Mouse (Mus musculus) left cerebral cortex, postnatal 36 days (tissue): Measurements from ENCODE around the gene Slc13a2. TPM values are rescaled to one million over a fixed set of nuclear protein-coding genes. Genes with fewer than 3 reads are reported as not detected.

Source experiments
- DNase-seq, 2 experiments: peaks; one replicate each; pipeline ENCODE4 v3.0.0; 2021 to 2022; ENCODE audit warnings: low spot score in 2 of 2, mixed read lengths in 1 of 2
- intact Hi-C: fragments of 180-260 bp; cut with DNase I; formaldehyde crosslinking; loops from one replicate; pipeline ENCODE4 v1.15.1; 2025
- total RNA-seq, 2 experiments: library from RNA; stranded (reverse); gene quantifications; 2 replicates each; pipeline ENCODE4 v1.2.3; 2021

Gene Slc13a2
- total RNA-seq, 2 experiments from 2014 or later: not detected

DNA sequence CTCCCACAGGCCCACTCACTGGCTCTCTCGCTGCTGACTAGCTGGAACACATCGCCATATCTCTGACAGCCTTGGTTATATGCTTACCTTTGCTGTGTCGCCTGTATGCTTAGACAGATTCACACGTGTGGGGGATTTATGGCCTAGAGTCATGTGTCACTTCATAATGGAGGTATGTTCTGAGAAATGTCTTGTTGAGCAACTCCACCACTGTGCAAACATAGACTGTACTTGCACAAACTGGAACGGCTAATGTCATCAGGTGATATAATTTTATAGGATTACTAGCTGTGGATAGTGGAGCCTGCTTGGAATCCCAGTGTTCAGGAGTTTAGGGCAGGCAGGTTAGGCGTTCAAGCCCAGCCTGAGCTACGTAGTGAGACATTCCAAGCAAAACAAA lies 15.2 kb upstream of the Slc13a2 start:
- DNase-seq: no peak
- intact Hi-C loops: no loop called here

DNA sequence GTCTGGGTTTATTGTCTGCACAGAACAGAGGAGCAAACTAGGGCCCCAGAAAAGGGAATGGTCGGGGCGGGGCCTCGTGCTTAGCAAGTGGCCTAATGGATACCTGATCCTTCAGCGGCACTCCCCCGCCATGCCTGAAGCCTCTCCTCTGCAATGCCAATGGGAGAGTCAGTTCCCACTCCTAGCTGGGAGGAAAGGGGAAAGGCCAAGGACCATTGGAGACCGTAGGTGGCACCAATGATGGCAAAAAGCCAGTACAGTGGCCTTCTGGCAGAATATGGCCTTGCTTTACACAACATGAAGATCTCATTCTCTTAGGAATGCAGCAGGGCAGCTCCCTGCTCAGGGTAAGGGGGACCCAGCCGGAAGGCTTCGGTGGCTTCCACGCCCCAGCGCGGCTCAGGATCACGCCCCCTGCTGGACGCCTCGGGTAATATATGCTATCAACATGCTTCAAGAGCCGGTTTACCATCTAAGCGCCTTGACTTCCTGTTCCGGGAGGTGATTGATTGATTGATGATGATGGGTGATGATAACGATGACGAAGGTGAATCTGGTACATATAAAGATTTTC lies 13.8 kb upstream of the Slc13a2 start:
- intact Hi-C loops: no loop called here
- no peak for DNase-seq

DNA sequence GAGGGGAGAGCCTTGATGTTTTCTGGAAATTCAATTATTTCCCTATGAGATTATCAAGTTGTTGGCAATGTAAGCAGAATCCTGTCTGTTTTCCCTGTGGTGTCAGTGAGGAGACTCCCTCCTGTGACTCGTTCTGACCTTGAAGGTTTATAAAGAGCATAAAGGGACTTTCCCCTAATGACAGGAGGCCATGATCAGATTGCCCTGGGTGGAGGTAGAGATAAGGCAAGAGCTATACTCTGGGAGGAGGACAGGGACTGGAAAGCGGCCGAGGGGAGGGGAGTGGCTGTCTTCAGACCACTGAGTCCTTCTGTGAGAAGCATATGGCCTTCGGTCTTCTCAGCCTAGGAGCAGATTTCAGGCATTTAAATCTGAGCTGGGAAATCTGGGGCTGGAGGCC lies 12.0 kb upstream of the Slc13a2 start:
- intact Hi-C loops: no loop called here
- DNase-seq: no peak

DNA sequence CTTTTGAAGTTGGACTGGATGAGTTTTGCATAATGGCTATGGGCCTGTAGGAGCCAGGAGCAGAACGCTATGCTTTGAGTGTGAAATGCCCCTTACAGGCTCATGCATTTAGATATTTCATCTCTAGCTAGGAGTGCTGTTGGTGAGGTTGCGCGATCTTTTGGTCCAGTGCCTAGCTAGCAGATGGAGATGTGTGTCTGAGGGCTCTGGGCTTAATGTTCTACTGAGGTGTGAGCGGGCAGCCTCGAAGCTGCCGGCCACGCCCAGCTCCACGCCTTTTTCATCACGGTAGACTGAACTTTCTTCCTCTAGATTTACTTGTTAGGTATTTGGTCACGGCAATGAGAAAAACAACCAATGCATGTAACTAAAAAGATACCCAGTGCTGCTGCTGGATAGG lies 9.2 kb upstream of the Slc13a2 start:
- intact Hi-C loops: no loop called here
- no peak for DNase-seq

DNA sequence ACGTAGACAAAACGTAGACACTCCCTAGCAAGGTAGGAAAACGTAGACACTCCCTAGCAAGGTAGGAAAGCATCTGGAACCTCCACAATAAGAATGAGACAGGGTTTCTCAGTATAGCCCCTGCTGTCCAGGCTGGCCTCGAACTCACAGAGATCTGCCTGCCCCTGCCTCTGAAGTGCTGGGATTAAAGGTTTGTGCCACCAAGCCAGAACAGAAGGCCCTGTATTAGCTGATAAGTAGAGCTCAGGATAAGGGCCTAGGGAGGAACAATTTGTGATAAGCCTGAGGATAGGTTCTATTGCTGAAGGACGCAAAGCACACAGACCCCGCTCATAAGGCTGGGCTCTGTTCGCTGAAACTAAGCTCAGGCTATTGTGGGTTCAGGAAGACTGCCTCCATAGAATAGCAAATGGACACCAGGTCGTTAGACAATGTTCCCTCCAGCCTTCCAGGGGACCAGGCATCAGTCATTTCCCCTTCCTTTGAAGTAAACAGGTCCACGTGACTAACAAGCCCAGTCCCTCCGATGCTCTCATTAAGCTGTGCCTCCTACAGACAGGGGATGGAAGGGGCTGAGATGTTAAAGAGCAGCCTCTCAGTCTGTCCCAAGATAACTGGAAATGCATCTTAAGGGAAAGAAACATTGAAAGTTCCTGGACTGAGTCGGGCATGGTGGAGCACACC lies 8.3 kb upstream of the Slc13a2 start:
- intact Hi-C loops: no loop called here
- DNase-seq: no peak

DNA sequence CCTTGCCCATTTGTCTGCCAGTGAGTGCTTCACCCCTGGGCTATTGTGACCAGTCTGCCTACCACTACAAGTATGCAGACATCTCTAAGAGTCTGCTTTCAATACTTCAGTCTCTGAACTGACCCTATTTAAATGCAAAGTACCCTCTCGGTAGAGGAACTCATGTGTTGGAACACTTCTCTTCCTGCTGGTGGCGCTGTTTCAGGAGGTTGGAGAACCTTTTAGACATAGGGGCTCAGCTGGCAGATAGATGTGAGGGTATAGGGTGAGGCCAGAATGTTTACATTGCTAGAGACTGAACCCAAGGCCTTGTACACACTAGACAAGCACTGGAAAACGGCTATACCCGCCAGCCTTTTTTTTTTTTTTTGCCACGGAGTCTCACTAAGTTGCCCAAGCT lies 6.3 kb upstream of the Slc13a2 start:
- intact Hi-C loops: no loop called here
- no peak for DNase-seq

DNA sequence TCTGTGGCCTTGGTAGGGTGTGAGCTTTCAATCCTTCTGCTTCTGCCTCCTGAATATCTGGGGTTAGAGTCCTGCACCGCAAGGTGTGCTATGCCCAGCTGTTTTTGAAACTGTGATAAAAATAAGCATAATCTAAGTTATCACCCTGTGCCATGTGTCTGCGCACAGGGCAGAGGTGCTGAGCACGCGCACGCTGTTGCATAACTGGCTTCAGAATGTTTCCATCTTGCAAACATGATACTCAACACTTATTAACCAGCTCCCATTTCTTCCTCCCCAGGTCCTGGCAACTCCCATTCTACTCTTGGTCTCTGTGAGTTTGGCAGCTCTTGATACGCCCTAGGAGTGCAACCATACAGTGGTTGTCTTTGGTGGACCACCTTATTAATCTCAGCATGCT lies 5.6 kb upstream of the Slc13a2 start:
- intact Hi-C loops: no loop called here
- DNase-seq: no peak

DNA sequence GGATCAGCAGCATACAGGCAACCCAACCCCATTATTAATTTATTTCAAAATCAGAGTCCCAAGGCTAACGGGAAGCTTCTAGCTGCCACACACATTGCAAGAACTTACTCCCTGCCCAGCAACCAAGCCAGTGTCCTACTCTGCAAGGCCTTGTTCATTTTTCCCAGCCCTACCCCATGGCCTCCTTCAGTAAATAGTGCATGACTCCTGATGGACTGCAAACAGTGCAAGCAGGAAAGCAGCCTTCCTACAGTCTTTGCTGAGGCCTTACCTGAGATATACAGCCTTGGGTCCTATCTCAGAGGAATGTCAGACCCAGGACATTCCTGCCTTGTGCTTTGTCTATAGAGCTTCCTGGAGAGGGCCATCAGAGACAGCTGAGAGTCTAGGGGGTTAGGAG lies 3.6 kb upstream of the Slc13a2 start:
- no peak for DNase-seq
- intact Hi-C loops: no loop called here

DNA sequence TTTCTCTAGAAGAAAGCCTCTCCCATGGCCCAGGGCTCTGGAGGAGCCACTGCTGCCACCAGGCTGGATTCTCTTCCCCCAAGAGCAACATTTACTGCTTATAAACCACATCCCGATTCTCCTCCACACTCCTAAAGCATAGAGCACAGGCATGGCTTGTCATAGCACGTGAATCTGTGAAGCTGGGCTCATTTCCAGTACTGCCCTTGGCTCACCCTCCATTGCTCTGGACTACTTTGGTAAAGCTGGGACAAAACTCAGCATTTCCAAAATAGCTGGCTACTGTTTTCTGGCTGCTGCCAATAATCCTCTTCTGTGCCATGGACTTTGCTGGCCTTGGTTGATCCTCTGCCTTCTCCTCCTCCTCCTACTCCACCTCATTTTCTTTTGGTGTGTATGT lies 2.3 kb upstream of the Slc13a2 start:
- intact Hi-C loops: no loop called here
- peak; percentile 13 to 14 for DNase-seq

DNA sequence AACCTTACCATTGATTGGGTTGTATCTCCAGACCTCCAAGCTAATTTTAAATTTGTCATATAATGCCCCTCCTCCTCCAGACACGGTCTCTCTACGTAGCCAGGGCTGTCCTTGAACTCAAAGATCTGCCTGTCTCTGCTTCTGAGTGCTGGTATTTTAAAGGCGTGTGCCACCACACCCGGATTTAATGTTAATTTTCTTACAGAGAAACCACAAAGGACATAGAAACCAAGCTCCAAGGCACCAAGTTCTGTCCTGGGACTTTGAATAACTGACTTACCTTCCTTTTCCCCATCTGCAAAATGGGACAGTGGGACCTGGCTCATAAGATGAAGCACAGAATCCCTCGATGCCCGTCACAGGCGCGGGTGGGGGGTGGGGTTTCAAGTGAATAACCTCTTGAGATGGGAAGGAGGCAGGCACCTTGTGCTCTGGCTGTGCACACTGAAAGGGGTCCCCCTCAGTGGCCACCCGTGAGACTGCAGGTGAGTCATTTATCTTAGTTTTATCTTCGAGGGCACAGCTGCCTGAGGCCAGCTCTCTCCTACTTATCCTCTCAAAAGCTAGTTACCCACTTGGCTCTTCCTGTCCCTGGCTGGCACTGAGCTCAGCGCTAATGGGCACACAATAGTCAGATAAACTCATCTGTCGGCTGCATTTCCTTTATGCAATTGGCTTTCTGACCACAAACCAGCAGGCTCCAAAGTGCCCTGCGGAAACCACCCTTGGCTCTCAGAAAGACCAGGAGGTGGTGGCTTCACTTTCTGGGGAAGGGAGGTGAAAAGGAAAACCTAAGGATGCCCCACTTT lies 612 bp downstream of the Slc13a2 start:
- intact Hi-C loops: no loop called here
- DNase-seq: no peak

DNA sequence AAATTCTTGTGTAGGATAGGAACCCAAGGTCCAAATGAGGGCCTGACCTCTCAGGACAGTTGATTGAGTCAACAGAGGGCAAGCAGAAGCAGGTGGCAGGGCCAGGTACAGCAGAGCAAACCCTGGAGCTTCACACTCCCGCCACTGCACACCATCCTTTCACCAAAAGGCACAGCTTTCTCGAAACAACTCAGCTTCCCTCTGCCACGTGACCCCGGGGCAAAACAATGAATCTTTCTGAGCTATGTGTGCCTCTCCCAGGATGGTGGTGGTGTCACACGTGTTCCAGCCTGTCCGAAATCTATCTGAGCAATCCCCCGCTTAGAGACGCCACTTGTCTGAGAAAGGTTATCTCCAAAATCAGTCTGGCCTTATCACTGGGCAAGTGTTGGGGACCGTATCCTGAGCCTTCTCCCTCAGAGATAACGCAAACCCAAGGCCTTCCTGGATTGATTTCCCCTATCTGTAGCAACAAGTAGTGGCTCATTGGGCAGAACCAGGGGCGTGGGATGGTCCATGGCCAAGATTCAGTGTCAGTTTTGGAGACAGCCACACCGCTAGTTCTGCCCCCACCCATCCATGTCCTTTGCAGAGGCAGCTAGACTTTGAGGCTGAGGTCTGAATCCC lies 1.6 kb downstream of the Slc13a2 start:
- no peak for DNase-seq
- intact Hi-C loops: no loop called here

DNA sequence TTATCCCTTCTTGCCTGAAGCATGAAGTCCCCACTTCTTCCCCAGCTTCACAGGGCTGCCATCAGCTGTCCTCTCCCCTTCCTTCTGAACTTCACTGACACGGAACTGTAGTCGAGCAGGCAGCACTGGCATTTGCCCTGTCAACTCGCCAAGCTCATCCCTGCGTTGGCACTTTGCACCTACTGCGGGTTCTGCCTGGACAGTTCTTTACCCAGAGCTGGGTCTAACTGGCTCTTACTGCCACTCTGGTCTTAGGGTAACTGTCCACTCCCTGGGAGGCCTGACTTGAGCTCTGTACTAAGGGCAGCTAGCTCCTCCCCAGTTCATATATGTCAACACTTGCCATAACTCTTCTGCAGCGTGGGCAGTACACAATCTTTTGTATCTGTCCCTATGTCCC lies 5.2 kb downstream of the Slc13a2 start:
- intact Hi-C loops: no loop called here
- DNase-seq: no peak

DNA sequence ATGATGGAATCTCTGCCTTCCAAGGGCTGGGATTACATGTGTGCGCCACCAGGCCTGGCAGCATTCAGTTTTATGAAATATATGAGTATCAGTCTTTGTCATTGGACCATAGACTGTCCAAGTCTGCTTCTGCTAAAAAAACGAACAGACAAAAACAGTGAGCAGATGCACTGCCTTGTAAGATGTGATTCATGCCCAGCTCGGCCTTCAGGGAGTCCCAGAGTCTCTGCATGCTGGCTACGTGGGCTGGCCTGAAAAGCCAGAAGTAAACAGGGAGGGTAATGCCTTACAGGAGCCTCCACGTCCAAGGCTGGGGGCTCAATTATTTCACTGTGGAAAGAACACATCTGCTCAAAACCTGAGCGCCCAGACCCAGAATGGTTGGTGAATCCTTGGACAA lies 9.2 kb downstream of the Slc13a2 start:
- intact Hi-C loops: no loop called here
- peak; percentile 14 to 30 for DNase-seq

DNA sequence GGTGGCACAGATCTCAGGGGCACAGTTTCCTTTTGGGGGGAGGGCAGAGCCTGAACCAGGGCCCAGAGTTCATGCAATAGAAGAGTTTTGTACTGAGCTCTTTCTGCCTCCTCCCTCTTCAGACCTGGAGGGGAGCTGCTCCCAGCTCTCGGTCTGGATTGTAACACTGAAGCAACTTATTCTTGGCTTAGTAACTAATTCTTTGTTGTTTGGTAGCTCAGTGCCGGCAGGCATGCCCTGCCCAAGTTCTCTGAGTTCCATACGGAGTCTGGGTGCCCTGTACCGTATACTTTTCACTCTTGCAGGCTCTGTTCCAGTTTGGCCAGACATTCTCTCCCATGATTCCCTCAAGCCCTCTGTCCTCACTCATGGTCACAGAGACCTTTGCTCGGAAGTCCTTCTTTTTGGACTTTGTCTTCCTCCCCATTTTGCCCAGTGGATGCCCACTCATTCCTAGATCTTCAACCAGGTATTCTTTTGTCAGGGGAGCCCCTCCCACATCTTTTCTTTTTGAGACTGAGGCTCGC lies 9.6 kb downstream of the Slc13a2 start:
- DNase-seq: no peak
- intact Hi-C loops: no loop called here

DNA sequence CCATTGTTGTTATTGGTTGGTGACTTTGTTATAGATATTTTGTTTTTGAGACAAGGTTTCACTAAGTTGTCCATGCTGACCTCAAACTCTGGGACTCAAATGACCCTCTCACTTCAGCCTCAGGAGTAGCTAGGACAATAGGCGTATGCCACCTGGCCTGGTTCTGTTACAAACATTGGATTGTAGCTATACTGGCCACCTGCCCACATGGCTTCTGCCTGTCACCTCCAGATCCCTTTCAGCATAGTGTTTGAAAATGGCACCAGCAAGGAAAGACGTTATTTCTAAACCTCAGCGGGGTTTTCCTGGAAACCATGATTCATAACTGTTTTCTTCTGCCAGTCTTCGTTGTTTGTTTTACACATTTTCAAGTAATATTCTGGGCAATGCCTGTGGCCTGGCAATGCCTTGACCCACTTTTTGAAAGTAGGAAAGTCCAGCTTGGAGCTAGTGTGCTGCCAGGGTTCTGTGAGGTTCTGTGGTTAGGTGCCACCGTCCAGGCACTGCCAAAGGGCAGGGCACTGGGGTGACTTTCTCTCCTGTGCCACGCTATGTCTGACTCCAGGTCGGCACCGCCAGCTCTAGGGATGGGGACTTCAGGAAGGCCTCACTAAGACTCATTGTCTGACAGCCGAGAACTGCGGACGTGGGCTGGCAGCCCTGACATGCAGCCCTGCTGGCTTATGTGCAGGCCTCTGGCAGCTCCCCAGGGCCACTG lies 10.3 kb downstream of the Slc13a2 start:
- intact Hi-C loops: no loop called here
- DNase-seq: peak in 1 of 2 experiments; percentile 23

DNA sequence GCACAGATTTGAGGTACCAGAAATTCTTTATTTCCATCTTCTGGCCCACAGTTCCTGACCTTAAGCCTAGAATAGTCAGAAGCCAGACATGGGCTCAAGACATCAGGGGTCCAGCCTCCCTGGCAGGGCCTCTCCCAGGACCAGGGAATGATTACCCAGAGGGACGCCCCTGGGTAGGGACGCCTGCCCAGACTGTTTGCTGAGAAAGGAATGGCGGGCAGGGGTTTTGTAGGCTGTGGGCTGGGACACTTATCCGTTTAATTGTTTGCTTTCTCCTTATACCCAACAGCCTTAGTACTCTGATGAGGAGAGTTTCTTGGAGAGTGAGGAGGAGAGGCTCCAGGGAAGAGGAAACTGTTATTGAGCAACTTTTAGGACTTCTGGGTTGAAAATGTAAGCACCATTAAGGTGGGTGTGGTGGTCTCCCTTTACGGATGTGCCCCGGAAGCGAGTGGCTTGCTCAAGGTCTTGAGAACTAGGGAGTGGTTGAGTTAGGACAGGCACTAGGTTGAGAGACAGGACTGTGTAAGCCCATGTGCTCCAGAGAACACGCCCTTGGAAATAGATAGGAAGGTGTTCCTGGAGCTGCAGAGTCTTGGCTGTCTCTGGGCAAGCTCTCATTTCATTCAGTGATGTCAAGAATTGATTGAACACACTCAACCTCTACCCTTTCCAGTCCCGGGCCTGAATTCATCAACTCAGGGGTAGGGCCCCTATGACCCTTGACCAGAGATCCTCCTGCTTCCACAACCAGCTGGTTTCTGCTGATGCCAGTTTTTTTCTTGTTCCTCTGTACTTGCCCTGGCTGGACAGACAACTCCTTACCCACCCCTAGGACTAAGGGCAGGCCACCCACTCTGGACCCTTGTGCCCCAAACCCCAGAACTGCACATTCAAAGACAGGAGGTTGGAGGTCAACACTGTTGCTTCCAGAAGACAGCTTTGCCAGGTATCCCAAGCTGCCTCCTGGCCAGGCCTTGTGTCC lies 13.5 kb downstream of the Slc13a2 start:
- no peak for DNase-seq
- intact Hi-C loops: no loop called here

DNA sequence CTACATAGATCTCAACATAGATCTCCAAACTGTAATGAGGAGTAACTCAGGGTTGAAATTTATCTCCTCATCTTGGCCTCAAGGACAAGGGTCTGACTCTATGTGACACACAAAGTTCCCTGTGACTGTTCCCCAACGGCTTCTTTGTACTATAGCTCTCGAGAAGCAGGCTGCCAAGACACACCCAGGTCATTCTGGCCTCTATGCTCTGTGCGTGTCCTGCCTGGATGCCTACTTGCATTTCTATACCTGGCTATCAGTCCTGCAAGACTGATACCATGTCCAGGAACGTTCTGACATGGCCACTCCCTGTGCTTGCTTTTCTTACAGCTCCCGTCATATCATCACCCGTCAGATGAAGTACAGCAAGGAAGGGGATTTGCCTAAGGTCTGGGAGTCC lies 20.0 kb downstream of the Slc13a2 start:
- no peak for DNase-seq
- intact Hi-C loops: no loop called here

DNA sequence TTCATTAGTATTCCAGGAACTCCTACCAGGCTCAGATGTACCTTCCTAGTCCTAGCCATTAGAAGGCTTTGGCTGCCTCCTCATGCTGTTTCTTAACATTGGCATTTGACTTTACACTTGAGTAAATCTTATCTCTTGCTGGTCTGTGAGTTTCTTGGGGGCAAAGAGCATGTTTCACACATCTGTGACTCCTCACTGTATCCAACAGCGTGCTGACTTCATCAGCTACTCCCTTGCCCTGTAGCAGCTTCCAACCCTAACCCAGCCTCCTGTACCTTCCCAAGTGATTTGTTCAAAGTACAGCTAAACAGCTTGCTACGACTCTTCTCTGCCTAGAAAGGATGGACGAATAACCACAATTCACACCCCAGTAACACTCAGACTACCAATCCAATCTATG lies 20.5 kb downstream of the Slc13a2 start:
- intact Hi-C loops: no loop called here
- DNase-seq: no peak

DNA sequence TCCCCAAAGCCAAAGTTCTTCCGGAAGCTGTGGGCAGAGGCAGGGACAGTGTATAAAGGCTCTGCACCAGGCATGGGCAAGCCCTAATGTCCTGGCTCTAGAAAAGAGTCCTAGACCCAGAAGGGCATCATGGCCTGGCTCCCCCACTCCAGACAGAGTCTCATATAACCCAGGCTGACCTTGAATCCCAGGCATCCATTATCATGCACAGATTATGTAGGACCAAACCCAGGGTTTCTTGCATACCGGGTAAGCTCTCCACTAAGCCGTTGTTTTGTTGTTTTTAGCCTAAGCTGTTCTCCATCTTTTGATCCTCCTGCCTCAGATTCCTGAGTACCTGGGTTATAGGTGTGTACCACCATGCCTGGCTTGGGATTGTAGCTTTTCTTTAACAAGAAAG lies 21.1 kb downstream of the Slc13a2 start:
- intact Hi-C loops: no loop called here
- DNase-seq: no peak
